Mouse (Mus musculus): ENCODE results near the gene Cdkl4. TPM values are rescaled to one million over a fixed set of nuclear protein-coding genes. Genes with fewer than 3 reads are reported as not detected.

The Cdkl4 gene
- 0.74 and 1.0 TPM in 2 replicates for polyA plus RNA-seq (2016; fragmentation: Nextera tagmentation; extraction: Ambion mirVana)

GRCm38 (mm10) chr17:80577639-80578038 lies at the start of gene Cdkl4:
Gene Cdkl4 (minus strand): TSS chr17:80577813.
- no peaks in the 10 kb centered on the region for H3K27me3 ChIP-seq (replicated peaks; ENCODE audit: low read depth, poor library complexity, severe bottlenecking)
- peak within 1 kb of the TSS; percentile 67 for H3K27ac ChIP-seq (replicated peaks)
- H3K9me3 ChIP-seq, result no peaks in the 10 kb centered on the region
- H3K36me3 ChIP-seq (replicated peaks), result peaks cover 32% of the 10 kb centered on the region
- H3K4me1 ChIP-seq, result peaks cover 8% of the 10 kb centered on the region
- no peak for DNase-seq (ENCODE audit: low spot score)
- 69% methylated on average over 15 of the region's 15 CpGs for WGBS
- peak within 1 kb of the TSS; percentile 68 for H3K4me3 ChIP-seq

GRCm38 (mm10) chr17:80624979-80625378 lies 47.4 kb upstream of the Cdkl4 start:
- H3K9me3 ChIP-seq, result no peaks in the 10 kb centered on the region
- H3K4me3 ChIP-seq, result no peak overlapping the region
- peaks cover 19% of the 10 kb centered on the region for H3K36me3 ChIP-seq (replicated peaks)
- no peaks in the 10 kb centered on the region for H3K27me3 ChIP-seq (replicated peaks; ENCODE audit: low read depth, poor library complexity, severe bottlenecking)
- no peaks in the 10 kb centered on the region for H3K4me1 ChIP-seq
- no peak overlapping the region for H3K27ac ChIP-seq (replicated peaks)
- DNase-seq (ENCODE audit: low spot score), result no peak

- Histone ChIP-seq H3K27ac (replicated peaks) (no peak overlapping the region), H3K9me3 (no peaks in the 10 kb centered on the region), H3K36me3 (replicated peaks) (peaks cover 21% of the 10 kb centered on the region), H3K4me3 (no peak overlapping the region), H3K27me3 (replicated peaks; ENCODE audit: low read depth, poor library complexity, severe bottlenecking) (no peaks in the 10 kb centered on the region), H3K4me1 (no peaks in the 10 kb centered on the region)
- no peak for DNase-seq (ENCODE audit: low spot score)
- WGBS, result 89% methylated on average over 4 of the region's 4 CpGs
Measured at GRCm38 (mm10) chr17:80621691-80622090, 44.1 kb upstream of the Cdkl4 start.

- Histone ChIP-seq H3K9me3 (no peaks in the 10 kb centered on the region), H3K36me3 (replicated peaks) (peaks cover 20% of the 10 kb centered on the region), H3K27me3 (replicated peaks; ENCODE audit: low read depth, poor library complexity, severe bottlenecking) (no peaks in the 10 kb centered on the region), H3K27ac (replicated peaks) (no peak overlapping the region), H3K4me3 (no peak overlapping the region), H3K4me1 (no peaks in the 10 kb centered on the region)
- 69% methylated on average over 5 of the region's 5 CpGs for WGBS
- peak; percentile 67 for DNase-seq (ENCODE audit: low spot score)
Measured at GRCm38 (mm10) chr17:80620786-80621423, 43.3 kb upstream of the Cdkl4 start.

GRCm38 (mm10) chr17:80619556-80619955 lies 41.9 kb upstream of the Cdkl4 start:
- Histone ChIP-seq H3K9me3 (no peaks in the 10 kb centered on the region), H3K4me1 (no peaks in the 10 kb centered on the region), H3K27ac (replicated peaks) (no peak overlapping the region), H3K36me3 (replicated peaks) (peaks cover 33% of the 10 kb centered on the region), H3K27me3 (replicated peaks; ENCODE audit: low read depth, poor library complexity, severe bottlenecking) (no peaks in the 10 kb centered on the region), H3K4me3 (no peak overlapping the region)
- WGBS, result 92% methylated on average over 13 of the region's 13 CpGs
- no peak for DNase-seq (ENCODE audit: low spot score)

- Histone ChIP-seq H3K9me3 (no peaks in the 10 kb centered on the region), H3K4me3 (no peak overlapping the region), H3K4me1 (no peaks in the 10 kb centered on the region), H3K27me3 (replicated peaks; ENCODE audit: low read depth, poor library complexity, severe bottlenecking) (no peaks in the 10 kb centered on the region), H3K27ac (replicated peaks) (no peak overlapping the region), H3K36me3 (replicated peaks) (peaks cover 39% of the 10 kb centered on the region)
- 87% methylated on average over 5 of the region's 5 CpGs for WGBS
- DNase-seq (ENCODE audit: low spot score), result no peak
Measured at GRCm38 (mm10) chr17:80618890-80619289, 41.3 kb upstream of the Cdkl4 start.

GRCm38 (mm10) chr17:80603806-80604205 lies 26.2 kb upstream of the Cdkl4 start:
- 92% methylated on average over 6 of the region's 6 CpGs for WGBS
- H3K4me1 ChIP-seq, result no peaks in the 10 kb centered on the region
- H3K4me3 ChIP-seq, result no peak overlapping the region
- no peaks in the 10 kb centered on the region for H3K27me3 ChIP-seq (replicated peaks; ENCODE audit: low read depth, poor library complexity, severe bottlenecking)
- peaks cover 12% of the 10 kb centered on the region; the same call in 1 of the 2 replicates for H3K9me3 ChIP-seq
- H3K27ac ChIP-seq (replicated peaks), result no peak overlapping the region
- no peak for DNase-seq (ENCODE audit: low spot score)
- peaks cover 95% of the 10 kb centered on the region for H3K36me3 ChIP-seq (replicated peaks)

- 91% methylated on average over 19 of the region's 19 CpGs for WGBS
- peaks cover 92% of the 10 kb centered on the region for H3K36me3 ChIP-seq (replicated peaks)
Measured at GRCm38 (mm10) chr17:80603079-80603625, 25.5 kb upstream of the Cdkl4 start.

GRCm38 (mm10) chr17:80601371-80601770 lies 23.8 kb upstream of the Cdkl4 start:
- Histone ChIP-seq H3K27me3 (replicated peaks; ENCODE audit: low read depth, poor library complexity, severe bottlenecking) (no peaks in the 10 kb centered on the region), H3K4me1 (no peaks in the 10 kb centered on the region), H3K27ac (replicated peaks) (no peak overlapping the region), H3K4me3 (no peak overlapping the region), H3K36me3 (replicated peaks) (peaks cover 91% of the 10 kb centered on the region), H3K9me3 (peaks cover 7% of the 10 kb centered on the region; the same call in 1 of the 2 replicates)
- peak; percentile 59 for DNase-seq (ENCODE audit: low spot score)
- WGBS, result 60% methylated on average over 13 of the region's 13 CpGs

More at GRCm38 (mm10) chr17:80603079-80603625, 25.5 kb upstream of the Cdkl4 start:
- Histone ChIP-seq H3K4me1 (no peaks in the 10 kb centered on the region), H3K9me3 (peaks cover 7% of the 10 kb centered on the region; the same call in 1 of the 2 replicates), H3K4me3 (no peak overlapping the region), H3K27me3 (replicated peaks; ENCODE audit: low read depth, poor library complexity, severe bottlenecking) (no peaks in the 10 kb centered on the region), H3K27ac (replicated peaks) (no peak overlapping the region)
- DNase-seq (ENCODE audit: low spot score), result no peak

GRCm38 (mm10) chr17:80583051-80583450 lies 5.4 kb upstream of the Cdkl4 start:
- H3K36me3 ChIP-seq (replicated peaks), result peaks cover 86% of the 10 kb centered on the region
- WGBS, result 95% methylated on average over 6 of the region's 6 CpGs
- no peak overlapping the region for H3K4me3 ChIP-seq
- no peaks in the 10 kb centered on the region for H3K27me3 ChIP-seq (replicated peaks; ENCODE audit: low read depth, poor library complexity, severe bottlenecking)
- H3K27ac ChIP-seq (replicated peaks), result no peak overlapping the region
- DNase-seq (ENCODE audit: low spot score), result no peak
- no peaks in the 10 kb centered on the region for H3K9me3 ChIP-seq
- no peaks in the 10 kb centered on the region for H3K4me1 ChIP-seq

- no peaks in the 10 kb centered on the region for H3K9me3 ChIP-seq
- no peak for DNase-seq (ENCODE audit: low spot score)
- peaks cover 55% of the 10 kb centered on the region for H3K36me3 ChIP-seq (replicated peaks)
- 78% methylated on average over 6 of the region's 6 CpGs for WGBS
- H3K4me1 ChIP-seq, result peaks cover 8% of the 10 kb centered on the region
- no peak overlapping the region for H3K27ac ChIP-seq (replicated peaks)
- no peak overlapping the region for H3K4me3 ChIP-seq
- no peaks in the 10 kb centered on the region for H3K27me3 ChIP-seq (replicated peaks; ENCODE audit: low read depth, poor library complexity, severe bottlenecking)
Measured at GRCm38 (mm10) chr17:80579901-80580300, 2.3 kb upstream of the Cdkl4 start.

- H3K4me1 ChIP-seq, result peaks cover 8% of the 10 kb centered on the region
- WGBS, result 92% methylated on average over 9 of the region's 9 CpGs
- no peaks in the 10 kb centered on the region for H3K27me3 ChIP-seq (replicated peaks; ENCODE audit: low read depth, poor library complexity, severe bottlenecking)
Measured at GRCm38 (mm10) chr17:80579089-80579488, 1.5 kb upstream of the Cdkl4 start.

GRCm38 (mm10) chr17:80578041-80578440 lies 428 bp upstream of the Cdkl4 start:
- WGBS, result 98% methylated on average over 1 of the region's 1 CpGs
- Histone ChIP-seq H3K9me3 (no peaks in the 10 kb centered on the region), H3K27ac (replicated peaks) (no peak overlapping the region), H3K36me3 (replicated peaks) (peaks cover 36% of the 10 kb centered on the region), H3K27me3 (replicated peaks; ENCODE audit: low read depth, poor library complexity, severe bottlenecking) (no peaks in the 10 kb centered on the region), H3K4me1 (peaks cover 8% of the 10 kb centered on the region), H3K4me3 (no peak overlapping the region)
- DNase-seq (ENCODE audit: low spot score), result no peak

More at GRCm38 (mm10) chr17:80579089-80579488, 1.5 kb upstream of the Cdkl4 start:
- no peaks in the 10 kb centered on the region for H3K9me3 ChIP-seq
- H3K36me3 ChIP-seq (replicated peaks), result peaks cover 46% of the 10 kb centered on the region
- DNase-seq (ENCODE audit: low spot score), result no peak
- no peak overlapping the region for H3K27ac ChIP-seq (replicated peaks)
- no peak overlapping the region for H3K4me3 ChIP-seq

Measured in embryonic facial prominence, embryonic 10.5 days (tissue).